In the genomic region with DNA sequence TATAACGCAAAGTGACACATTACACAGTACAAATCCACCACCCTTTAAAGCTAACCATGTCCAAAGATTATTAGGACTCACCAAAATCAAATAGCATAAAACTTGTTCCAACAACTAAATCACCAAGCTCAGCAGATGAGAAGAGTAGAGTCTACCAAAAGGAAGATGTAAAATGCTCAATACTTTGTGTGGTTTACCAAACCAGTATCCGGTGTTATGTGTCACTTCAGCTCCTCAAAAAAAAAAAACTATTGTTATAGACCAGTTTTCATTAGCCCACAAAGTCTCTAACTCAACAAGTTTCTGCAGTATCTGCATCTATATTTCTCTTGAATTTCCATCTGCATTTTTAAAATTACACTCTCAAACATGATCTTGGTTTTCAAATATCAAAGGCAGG, we compare ENCODE assay signal across 8 mouse cellular contexts. TPM values are rescaled to one million over a fixed set of nuclear protein-coding genes. Genes with fewer than 3 reads are reported as not detected.
A peak's percentile ranks its signal among the peaks of the same experiment; 100 is the strongest.
DNase-seq lines count a peak whose midpoint lies in the region; ATAC-seq lines count a peak whose summit lies in the region.

No protein-coding gene starts in this region.

- peak; percentile 41 for DNase-seq in 3T3-L1 (ENCODE audit: low read depth, low spot score)
- no peak for DNase-seq in frontal cortex, postnatal 25 days (ENCODE audit: low spot score in 2 of 2)
- DNase-seq in cerebellum, postnatal 25 days, result no peak
- DNase-seq in layer of hippocampus, adult 9-11 months, result no peak

- no peaks in the 10 kb centered on the region for H3K9me3 ChIP-seq in erythroblast, embryonic 14.5 days (ENCODE audit: control insufficient read depth, low read length)
- H3K9me3 ChIP-seq in forebrain, embryonic 12.5 days, result no peaks in the 10 kb centered on the region
- H3K9me3 ChIP-seq in liver, embryonic 12.5 days (replicated peaks), result no peaks in the 10 kb centered on the region

- no peak overlapping the region for H3K9ac ChIP-seq in forebrain, embryonic 12.5 days
- H3K9ac ChIP-seq in liver, embryonic 12.5 days, result peak overlapping the region; percentile 99

- H3K36me3 ChIP-seq in erythroblast, embryonic 14.5 days (ENCODE audit: control insufficient read depth), result no peaks in the 10 kb centered on the region; the same call in 1 of the 2 replicates
- H3K36me3 ChIP-seq in forebrain, embryonic 12.5 days (replicated peaks), result no peaks in the 10 kb centered on the region
- H3K36me3 ChIP-seq in liver, embryonic 12.5 days, result no peaks in the 10 kb centered on the region

- H3K4me2 ChIP-seq in forebrain, embryonic 12.5 days, result peak overlapping the region; percentile 63
- H3K4me2 ChIP-seq in liver, embryonic 12.5 days, result peak overlapping the region; percentile 81

- H3K4me1 ChIP-seq in erythroblast, embryonic 14.5 days (ENCODE audit: control insufficient read depth), result peaks cover 64% of the 10 kb centered on the region
- peaks cover 13% of the 10 kb centered on the region for H3K4me1 ChIP-seq in forebrain, embryonic 12.5 days
- peaks cover 50% of the 10 kb centered on the region for H3K4me1 ChIP-seq in liver, embryonic 12.5 days

- no peaks in the 10 kb centered on the region for H3K27me3 ChIP-seq in erythroblast, embryonic 14.5 days (ENCODE audit: control insufficient read depth)
- no peaks in the 10 kb centered on the region for H3K27me3 ChIP-seq in forebrain, embryonic 12.5 days
- no peaks in the 10 kb centered on the region for H3K27me3 ChIP-seq in liver, embryonic 12.5 days (replicated peaks)

- WGBS in forebrain, embryonic 12.5 days, result 59% methylated on average over 2 of the region's 2 CpGs
- 24% methylated on average over 2 of the region's 2 CpGs for WGBS in liver, embryonic 12.5 days (ENCODE audit: insufficient replicate concordance)

- peak overlapping the region; percentile 90 for H3K4me3 ChIP-seq in erythroblast, embryonic 14.5 days (replicated peaks)
- H3K4me3 ChIP-seq in forebrain, embryonic 12.5 days (replicated peaks), result peak overlapping the region; percentile 85
- peak overlapping the region; percentile 93 for H3K4me3 ChIP-seq in liver, embryonic 12.5 days

- 0 out of 2 replicates have a peak overlapping the region, but pooled peaks have one; percentile 100 for H3K27ac ChIP-seq in forebrain, embryonic 12.5 days
- peak overlapping the region; percentile 100 for H3K27ac ChIP-seq in liver, embryonic 12.5 days

- ATAC-seq in erythroblast, adult 5-6 weeks (replicated peaks; ENCODE audit: low FRiP score, poor library complexity, severe bottlenecking), result no peak
- ATAC-seq in forebrain, embryonic 12.5 days (ENCODE audit: low FRiP score), result no peak
- no peak for ATAC-seq in liver, embryonic 12.5 days

RNA-seq across cellular contexts. Expression of a gene that starts 25.3 kb away (rescaled TPM):
- 7.5 and 8.5 TPM in 2 replicates for polyA plus RNA-seq in erythroblast, embryonic 14.5 days (2012)
- 20.8 and 25.1 TPM in 2 replicates for total RNA-seq in erythroblast, adult 5-6 weeks (2015; ENCODE audit: low replicate concordance)
- 20.6 TPM in 2 replicates for total RNA-seq in erythroblast, adult 5-6 weeks (2017; ENCODE audit: low replicate concordance)
- polyA plus RNA-seq in forebrain, embryonic 12.5 days (2016; fragmentation: Nextera tagmentation; extraction: Ambion mirVana), result 34.9 and 36.2 TPM in 2 replicates
- polyA plus RNA-seq in liver, embryonic 12.5 days (2016; fragmentation: Nextera tagmentation; extraction: Ambion mirVana), result 9.4 and 10.2 TPM in 2 replicates
